20 mouse cellular contexts compared by ENCODE assay signal in the genomic region with DNA sequence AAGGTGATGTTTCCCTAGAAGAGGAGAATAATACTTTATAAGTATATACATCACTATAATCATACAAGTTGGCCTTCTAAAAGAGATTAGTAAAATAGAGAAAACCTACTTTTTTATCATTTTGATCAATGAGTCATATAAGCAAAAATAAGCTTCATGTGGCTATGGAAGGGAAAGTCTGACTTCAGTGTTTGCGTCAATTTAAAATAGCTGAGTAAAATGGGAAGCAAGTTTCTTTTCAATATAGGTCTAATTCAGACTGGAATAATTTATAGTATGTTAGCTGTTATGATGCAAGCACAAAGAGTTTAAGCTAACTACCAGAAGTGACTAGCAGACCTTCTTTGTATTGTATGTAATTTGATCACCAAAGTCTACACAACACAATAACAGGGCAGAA.
DNase-seq lines count a peak whose midpoint lies in the region; ATAC-seq lines count a peak whose summit lies in the region.
"Had no signal": no experiment of that assay in that cellular context is flagged by ENCODE, and none has a peak within 500 bp of the region (broad histone marks: within the 10 kb centered on the region; RNA-seq: fewer than 3 reads in every experiment).

No protein-coding gene starts in this region.

- no peaks in the 10 kb centered on the region for H3K27me3 ChIP-seq in forebrain, embryonic 14.5 days (replicated peaks; ENCODE audit: control insufficient read depth, insufficient read depth, low read length)
- H3K27me3 ChIP-seq in forebrain, embryonic 16.5 days (replicated peaks; ENCODE audit: control insufficient read depth, insufficient read depth, low read length), result no peaks in the 10 kb centered on the region
- H3K27me3 ChIP-seq: embryonic facial prominence, embryonic 12.5 days; hindbrain, embryonic 13.5 days had no signal

- H3K4me3 ChIP-seq in forebrain, embryonic 14.5 days (ENCODE audit: low read depth, low read length), result no peak overlapping the region
- no peak overlapping the region for H3K4me3 ChIP-seq in forebrain, embryonic 16.5 days (replicated peaks; ENCODE audit: low read length)
- H3K4me3 ChIP-seq: embryonic facial prominence, embryonic 12.5 days; heart, embryonic 10.5 days; hindbrain, embryonic 13.5 days had no signal

- no peak overlapping the region for H3K27ac ChIP-seq in forebrain, embryonic 14.5 days (ENCODE audit: low read depth, low read length)
- H3K27ac ChIP-seq in forebrain, embryonic 16.5 days (ENCODE audit: low read length), result no peak overlapping the region
- H3K27ac ChIP-seq: embryonic facial prominence, embryonic 12.5 days; heart, embryonic 10.5 days; hindbrain, embryonic 13.5 days; hindbrain, postnatal 0 days had no signal

- no peak overlapping the region for H3K4me2 ChIP-seq in forebrain, embryonic 14.5 days (ENCODE audit: low read length)
- no peak overlapping the region for H3K4me2 ChIP-seq in forebrain, embryonic 16.5 days (ENCODE audit: low read length)
- H3K4me2 ChIP-seq: embryonic facial prominence, embryonic 12.5 days; hindbrain, embryonic 13.5 days had no signal

- peak overlapping the region; percentile 46 for H3K9ac ChIP-seq in forebrain, embryonic 14.5 days (ENCODE audit: low read length)
- H3K9ac ChIP-seq in forebrain, embryonic 16.5 days (replicated peaks; ENCODE audit: low read depth, low read length), result no peak overlapping the region
- H3K9ac ChIP-seq: embryonic facial prominence, embryonic 12.5 days; hindbrain, embryonic 13.5 days had no signal

- no peaks in the 10 kb centered on the region; the same call in 1 of the 2 replicates for H3K9me3 ChIP-seq in forebrain, embryonic 14.5 days (replicated peaks; ENCODE audit: control insufficient read depth, low read length)
- no peaks in the 10 kb centered on the region for H3K9me3 ChIP-seq in forebrain, embryonic 16.5 days (ENCODE audit: control insufficient read depth, low read length)
- H3K9me3 ChIP-seq: embryonic facial prominence, embryonic 12.5 days; heart, embryonic 10.5 days; hindbrain, embryonic 13.5 days had no signal

- no peaks in the 10 kb centered on the region for H3K36me3 ChIP-seq in forebrain, embryonic 14.5 days (ENCODE audit: control insufficient read depth, insufficient read depth, low read length)
- no peaks in the 10 kb centered on the region for H3K36me3 ChIP-seq in forebrain, embryonic 16.5 days (ENCODE audit: control insufficient read depth, insufficient read depth)
- H3K36me3 ChIP-seq: embryonic facial prominence, embryonic 12.5 days; heart, embryonic 10.5 days; hindbrain, embryonic 13.5 days had no signal

- H3K4me1 ChIP-seq in forebrain, embryonic 14.5 days (ENCODE audit: control insufficient read depth, insufficient read depth, low read length), result peaks cover 13% of the 10 kb centered on the region
- H3K4me1 ChIP-seq in forebrain, embryonic 16.5 days (replicated peaks; ENCODE audit: control insufficient read depth, insufficient read depth, low read length), result peaks cover 9% of the 10 kb centered on the region
- H3K4me1 ChIP-seq: embryonic facial prominence, embryonic 12.5 days; heart, embryonic 10.5 days; hindbrain, embryonic 13.5 days had no signal

- WGBS in forebrain, embryonic 14.5 days, result 46% methylated on average over 1 of the region's 1 CpGs
- 46% methylated on average over 1 of the region's 1 CpGs for WGBS in forebrain, embryonic 16.5 days

- no peak for DNase-seq in forebrain, embryonic 14.5 days (ENCODE audit: low spot score)
- DNase-seq in CD4-positive helper T cell, adult 2 months (ENCODE audit: low read depth, low spot score), result peak; percentile 27
- DNase-seq in induced T-regulatory cell, adult 2 months (ENCODE audit: low read depth), result peak; percentile 3
- DNase-seq in right cerebral cortex, adult 18-20 months, result no peak
- no peak for DNase-seq in right cerebral cortex, postnatal 25 days
- DNase-seq: adrenal gland, adult 2 months; adrenal gland, postnatal 25 days; B cell, adult 2 months; gastrocnemius, postnatal 10 days; heart, adult 18-20 months; heart, postnatal 10 days; heart, postnatal 4 days; kidney, adult 2 months had no signal

- ATAC-seq in forebrain, embryonic 14.5 days, result no peak
- no peak for ATAC-seq in forebrain, embryonic 16.5 days
- ATAC-seq in CD4-positive, CD25-positive, alpha-beta regulatory T cell, adult 4 months, result peak; percentile 62
- ATAC-seq: hindbrain, postnatal 0 days; intestine, embryonic 16.5 days had no signal

Comparison
In these comparisons a context has a peak if more than half of its experiments do, and no peak if none do; other contexts are left out.
1. DNase-seq: peak in CD4-positive helper T cell, adult 2 months (single experiment) and induced T-regulatory cell, adult 2 months (single experiment); none in forebrain, embryonic 14.5 days (single experiment), right cerebral cortex, adult 18-20 months (single experiment) and right cerebral cortex, postnatal 25 days (single experiment).